Mouse (Mus musculus) layer of hippocampus, adult 18-20 months (tissue): ENCODE data around the gene Ifrd2. TPM values are rescaled to one million over a fixed set of nuclear protein-coding genes. Genes with fewer than 3 reads are reported as not detected.

Experiments
- DNase-seq, 2 experiments: peaks; one replicate each; pipeline ENCODE4 v3.0.0; 2022; ENCODE audit warnings: low spot score in 2 of 2
- total RNA-seq, 2 experiments: library from RNA; stranded (reverse); gene quantifications; 2 replicates each; pipeline ENCODE4 v1.2.3; 2021

Gene Ifrd2
- total RNA-seq, 2 experiments from 2014 or later, result 12.5 to 13.2 TPM

DNA sequence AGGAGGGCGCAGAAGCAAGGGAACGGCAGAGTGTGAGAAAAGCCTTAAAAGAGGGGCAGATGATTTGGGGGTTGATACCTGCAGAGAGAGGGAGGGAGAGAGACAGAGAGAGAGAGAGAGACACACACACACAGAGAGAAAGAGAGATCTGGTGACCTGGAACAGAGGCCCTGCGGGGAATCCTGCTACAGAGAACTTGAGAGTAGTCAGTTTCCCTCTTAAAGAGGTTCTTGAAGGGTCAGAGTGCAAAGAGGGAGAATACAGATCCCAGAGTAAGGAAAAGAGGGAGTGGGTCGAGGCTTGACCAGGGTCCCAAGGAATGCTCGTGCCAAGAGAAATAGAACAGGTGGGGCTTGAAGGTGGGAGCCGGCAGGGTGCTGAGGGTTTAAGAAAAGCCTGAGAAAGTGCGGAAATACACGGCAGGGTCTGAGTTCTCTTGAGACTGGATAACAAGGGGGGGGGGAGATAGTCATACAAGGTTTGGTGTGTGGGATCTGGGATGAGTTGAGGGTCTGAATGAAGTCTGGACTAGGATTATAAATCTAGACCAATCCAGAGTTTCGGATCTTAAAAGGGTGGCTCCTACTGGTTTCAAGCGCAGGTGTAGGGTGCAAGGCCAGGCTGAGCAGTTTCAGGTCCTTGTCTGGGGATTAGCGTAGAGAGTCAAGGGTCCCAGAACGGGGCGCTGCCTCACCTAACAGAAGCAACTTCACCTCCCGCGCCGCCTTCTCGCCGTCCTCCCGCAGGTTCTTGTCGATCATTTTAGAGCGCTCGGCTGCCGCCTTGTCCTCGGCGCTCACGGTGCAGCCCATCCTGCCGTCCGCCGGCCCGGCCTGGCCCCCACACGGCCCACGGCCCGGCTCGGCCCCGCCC, 47.2 kb downstream of the Ifrd2 start:
- DNase-seq, result no peak

DNA sequence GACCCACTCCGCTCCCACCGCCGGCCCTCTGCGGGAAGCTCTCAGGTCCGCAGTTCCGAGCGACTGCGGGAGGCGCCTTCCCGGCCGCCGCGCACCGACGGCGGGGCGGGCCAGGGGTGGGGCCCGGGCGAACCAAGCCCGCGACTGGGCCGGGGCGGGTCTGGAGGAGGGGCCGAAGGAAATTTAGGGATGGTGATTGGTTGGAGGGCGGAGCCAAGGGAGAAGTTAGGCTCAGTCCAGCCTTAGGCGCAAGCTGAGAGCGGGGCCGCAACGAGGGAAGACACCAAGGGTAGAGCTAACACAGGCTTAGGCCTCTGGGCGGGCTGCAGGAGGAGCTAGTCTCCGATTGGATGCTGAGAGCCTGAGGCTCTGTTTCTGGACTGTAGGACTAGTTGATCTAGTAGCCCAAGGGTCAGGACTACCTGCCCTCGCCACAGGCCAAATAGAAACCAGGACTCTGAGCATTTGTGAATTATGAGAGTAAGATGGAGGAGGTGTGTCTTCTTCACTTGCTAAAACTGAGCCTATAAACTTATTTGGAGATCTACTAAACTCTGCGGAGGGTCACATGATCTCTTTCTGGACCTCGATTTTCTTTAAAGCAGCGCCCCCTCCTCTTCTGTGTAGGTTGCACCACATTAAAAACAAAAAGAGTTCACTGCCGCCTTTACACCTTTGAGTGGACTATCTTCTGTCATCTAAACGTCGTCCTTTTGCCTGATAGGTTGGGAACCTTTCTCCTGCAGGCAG, 48.0 kb downstream of the Ifrd2 start, which contains the start of gene Gnai2:
Gene Gnai2, minus strand, starts transcription at position 89 of the 750 bp plus-strand sequence.
- DNase-seq, result peak; percentile 93 to 95

DNA sequence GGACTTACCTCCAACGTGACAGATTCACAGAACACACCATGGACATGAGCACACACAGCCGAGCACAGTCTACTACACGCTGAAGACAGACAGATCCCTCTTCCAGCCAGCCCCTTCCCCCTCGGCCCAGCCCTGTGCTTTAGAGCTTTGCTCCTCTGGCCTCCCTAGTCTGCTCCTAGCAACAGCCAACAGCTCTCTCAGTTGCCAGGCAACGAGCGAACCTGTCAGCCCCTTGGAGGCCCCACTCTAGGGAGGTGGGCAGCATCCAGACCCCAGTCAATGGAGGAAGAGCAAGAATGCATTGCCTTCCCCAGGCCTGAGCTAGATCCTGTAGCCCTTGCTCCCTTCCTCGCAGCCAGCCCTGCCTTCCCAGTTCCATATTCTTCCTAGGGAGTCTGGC, 49.6 kb downstream of the Ifrd2 start:
- DNase-seq, result no peak

DNA sequence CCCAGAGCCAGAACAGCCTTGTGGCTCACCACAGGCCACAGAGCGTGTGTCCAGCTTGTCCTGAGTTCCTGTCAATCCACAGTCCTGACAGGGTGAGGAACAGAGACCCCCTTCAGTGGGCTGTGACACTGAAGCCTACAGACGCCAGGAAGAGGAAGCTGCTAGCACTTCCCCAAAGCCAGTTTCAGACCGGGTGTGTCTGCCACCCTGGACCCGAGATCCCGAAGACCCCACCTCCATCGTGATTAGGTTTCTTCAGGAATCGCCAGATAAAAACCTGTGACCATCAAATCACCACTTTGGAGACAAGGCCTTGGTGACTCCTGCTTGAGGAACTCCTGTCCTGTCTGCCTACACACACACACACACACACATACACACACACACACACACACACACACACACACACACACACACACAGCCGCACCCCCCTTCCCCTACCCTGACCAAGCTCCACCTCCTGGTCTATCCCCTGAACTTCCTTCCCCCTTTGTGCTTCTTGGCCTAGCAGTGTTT, 52.9 kb downstream of the Ifrd2 start:
- no peak for DNase-seq

DNA sequence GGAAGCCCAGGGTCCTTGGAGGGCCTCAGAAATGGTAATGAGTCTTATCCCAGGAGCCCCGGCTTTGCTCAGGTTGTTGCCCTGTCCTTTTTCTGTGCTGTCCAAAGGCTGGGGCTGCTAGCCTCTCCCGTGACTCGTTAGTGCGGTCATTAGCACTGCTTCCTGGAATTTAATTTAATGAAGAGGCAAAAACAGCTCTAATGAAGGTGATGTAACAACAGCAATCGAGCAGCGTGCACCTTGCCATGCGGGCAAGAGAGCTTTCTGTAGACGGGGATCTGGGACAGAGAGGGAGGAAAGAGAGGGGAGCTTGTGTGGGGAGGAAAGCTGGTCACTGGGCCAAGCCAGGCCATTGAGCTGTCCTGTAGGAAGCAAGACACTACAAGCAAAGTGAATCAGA, 54.2 kb downstream of the Ifrd2 start:
- no peak for DNase-seq

Other genes with a start within 250 kb of the Ifrd2 start
- 10 to 100 TPM; 14.5 to 14.9 TPM for gene Hemk1, start 249.3 kb upstream of the Ifrd2 start, total RNA-seq
- gene 6430571L13Rik, start 247.0 kb upstream of the Ifrd2 start, total RNA-seq, result 1 to 10 TPM; 2.5 to 3.2 TPM
- gene Cacna2d2, start 188.0 kb upstream of the Ifrd2 start, total RNA-seq, result 10 to 100 TPM; 15.1 to 17.7 TPM
- gene Tmem115, start 53.7 kb upstream of the Ifrd2 start, total RNA-seq, result 10 to 100 TPM; 41.7 to 42.3 TPM
- gene Cyb561d2, start 45.4 kb upstream of the Ifrd2 start, total RNA-seq, result 10 to 100 TPM; 15.4 to 17.2 TPM
- 10 to 100 TPM; 40.6 to 44.5 TPM for gene Nprl2, start 45.4 kb upstream of the Ifrd2 start, total RNA-seq
- gene Zmynd10, start 40.3 kb upstream of the Ifrd2 start, total RNA-seq, result 1 to 10 TPM; 5.7 to 6.2 TPM
- gene Rassf1, start 36.1 kb upstream of the Ifrd2 start, total RNA-seq, result 10 to 100 TPM; 16.3 to 18.1 TPM
- 10 to 100 TPM; 86.2 to 86.5 TPM for gene Tusc2, start 24.4 kb upstream of the Ifrd2 start, total RNA-seq
- 10 to 100 TPM; 15.8 to 16.6 TPM for gene Hyal2, start 19.7 kb upstream of the Ifrd2 start, total RNA-seq
- 1 to 10 TPM; 5.1 to 7.3 TPM for gene Hyal1, start 10.7 kb upstream of the Ifrd2 start, total RNA-seq
- 10 to 100 TPM; 10.7 to 13.5 TPM for gene Naa80, start 8.8 kb upstream of the Ifrd2 start, total RNA-seq
- gene Hyal3, start 6.8 kb upstream of the Ifrd2 start, total RNA-seq, result 1 to 10 TPM; 1.1 to 1.4 TPM
- 1 to 10 TPM; 1.5 to 2.5 TPM for gene Sema3b, start 21.6 kb downstream of the Ifrd2 start, total RNA-seq
- 100 to 1,000 TPM; 228 to 231 TPM for gene Gnai2, start 47.7 kb downstream of the Ifrd2 start, total RNA-seq
- 10 to 100 TPM; 57.8 to 62.6 TPM for gene Slc38a3, start 81.9 kb downstream of the Ifrd2 start, total RNA-seq
- gene Gnat1, start 92.1 kb downstream of the Ifrd2 start, total RNA-seq, result not detected
- 1 to 10 TPM; 2.8 to 5.9 TPM for gene Sema3f, start 122.8 kb downstream of the Ifrd2 start, total RNA-seq
- 100 to 1,000 TPM; 126 to 142 TPM for gene Rbm5, start 183.4 kb downstream of the Ifrd2 start, total RNA-seq